Mouse (Mus musculus) liver, postnatal 0 days (tissue): ENCODE results near the gene Anxa4.

ENCODE experiments used
- CTCF ChIP-seq: sonication (generic); IDR thresholded peaks from 2 replicates; pipeline ENCODE4 v1.5.1; 2016; ENCODE audit warnings: antibody characterized with exemption, low read depth
- EP300 ChIP-seq: IDR thresholded peaks from 2 replicates; pipeline ENCODE4 v1.6.1; 2016; ENCODE audit warnings: antibody characterized with exemption, low read depth, mild to moderate bottlenecking

DNA sequence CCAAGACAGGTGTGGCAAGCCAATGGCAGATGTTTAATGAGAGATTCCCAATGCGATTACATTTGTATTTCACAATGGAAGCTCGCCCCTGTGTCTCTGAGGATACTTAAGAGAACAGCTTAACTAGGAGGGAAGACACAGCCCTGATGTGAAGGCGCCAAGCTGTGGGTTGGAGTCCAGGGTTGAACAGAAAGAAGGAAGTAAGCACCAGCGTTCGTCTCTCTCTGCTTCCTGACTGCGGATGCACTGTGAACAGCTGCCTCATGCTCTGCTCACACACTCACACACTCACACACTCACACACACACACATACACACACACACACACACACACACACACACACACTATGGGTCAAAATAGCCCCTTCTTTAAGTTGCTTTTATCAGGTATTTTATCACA is 36.4 kb upstream of the Anxa4 start:
- TF ChIP-seq CTCF = no peak
- no peak for TF ChIP-seq EP300
